23 mouse cellular contexts compared by ENCODE assay signal in genomic region chr6:89068286-89068685, GRCm38 (mm10).
DNase-seq lines count a peak whose midpoint lies in the region; TF ChIP-seq lines count a peak whose summit lies in the region.
"Had no signal": no experiment of that assay in that cellular context is flagged by ENCODE, and none has a peak within 500 bp of the region (broad histone marks: within the 10 kb centered on the region; RNA-seq: fewer than 3 reads in every experiment).

No protein-coding gene starts in this region.

- no peak overlapping the region for H3K27ac ChIP-seq in left cerebral cortex, adult 2 months
- H3K27ac ChIP-seq: embryonic facial prominence, embryonic 10.5 days; forebrain, embryonic 10.5 days; heart, embryonic 13.5 days; hindbrain, postnatal 0 days; kidney, embryonic 15.5 days; neural tube, embryonic 12.5 days had no signal

- H3K4me3 ChIP-seq in left cerebral cortex, adult 2 months, result no peak overlapping the region
- H3K4me3 ChIP-seq: embryonic facial prominence, embryonic 10.5 days; forebrain, embryonic 10.5 days; heart, embryonic 13.5 days; kidney, embryonic 15.5 days; neural tube, embryonic 12.5 days had no signal

- DNase-seq in adrenal gland, adult (ENCODE audit: inconsistent age in 2 of 2, low spot score in 1 of 2), result peak; percentile 9 to 25
- no peak for DNase-seq in adrenal gland, postnatal 10 days
- peak; percentile 32 to 45 for DNase-seq in left cerebral cortex, adult 2 months (ENCODE audit: extremely low spot score in 1 of 2, low spot score in 2 of 2)
- no peak for DNase-seq in left cerebral cortex, postnatal 4 days
- DNase-seq in 3134 (ENCODE audit: extremely low read depth, insufficient read length, low spot score), result peak; percentile 74
- peak; percentile 83 for DNase-seq in brain, adult 2 months (ENCODE audit: low read depth, low spot score)
- DNase-seq in cerebellum, postnatal 10 days, result no peak
- DNase-seq: cerebellum, adult 9-10 months; gastrocnemius, postnatal 25 days; heart, adult 18-20 months; heart, postnatal 14 days; kidney, postnatal 36 days; layer of hippocampus, postnatal 36 days; lung, postnatal 4 days; midbrain, embryonic 14.5 days; spleen, adult 18-20 months; thymus, postnatal 36 days had no signal

- intact Hi-C loops in left cerebral cortex, adult 2 months (cut with DNase I), result no loop called here
- intact Hi-C loops in left cerebral cortex, postnatal 4 days (cut with DNase I), result no loop called here

- TF ChIP-seq CTCF in left cerebral cortex, adult 2 months (IDR thresholded peaks at IDR 0.05), result no peak

Comparison
In these comparisons a context has a peak if more than half of its experiments do, and no peak if none do; other contexts are left out.
1. DNase-seq: peak in adrenal gland, adult (2 of 2), left cerebral cortex, adult 2 months (2 of 2), 3134 (single experiment) and brain, adult 2 months (single experiment); none in adrenal gland, postnatal 10 days (single experiment), left cerebral cortex, postnatal 4 days (single experiment) and cerebellum, postnatal 10 days (0 of 2).